Mouse (Mus musculus) granulocyte monocyte progenitor cell, adult 5-6 weeks (primary cell): ENCODE results near the gene Ubap1. TPM values are rescaled to one million over a fixed set of nuclear protein-coding genes. Genes with fewer than 3 reads are reported as not detected.

ENCODE experiments used
- ATAC-seq: replicated peaks from 2 replicates; pipeline ENCODE4 v1.8.0; 2016; ENCODE audit warnings: mild to moderate bottlenecking, moderate TSS enrichment, inconsistent platforms; ENCODE audit not compliant: poor library complexity, severe bottlenecking
- total RNA-seq, 2 experiments: library from RNA; stranded (forward) in 1 of 2; stranded (reverse) in 1 of 2; fragments of 200-712, 200-1000 nt in 1 of 2; fragments of >200 nt in 1 of 2; fragmentation: Nextera tagmentation in 1 of 2; gene quantifications; 2 replicates each; pipeline ENCODE4 v1.2.3; 2014 to 2017

The Ubap1 gene
- total RNA-seq (2014; fragmentation: Nextera tagmentation) (16.7 and 35.6 TPM in 2 replicates), total RNA-seq (2017) (20.5 and 28.2 TPM in 2 replicates)

DNA sequence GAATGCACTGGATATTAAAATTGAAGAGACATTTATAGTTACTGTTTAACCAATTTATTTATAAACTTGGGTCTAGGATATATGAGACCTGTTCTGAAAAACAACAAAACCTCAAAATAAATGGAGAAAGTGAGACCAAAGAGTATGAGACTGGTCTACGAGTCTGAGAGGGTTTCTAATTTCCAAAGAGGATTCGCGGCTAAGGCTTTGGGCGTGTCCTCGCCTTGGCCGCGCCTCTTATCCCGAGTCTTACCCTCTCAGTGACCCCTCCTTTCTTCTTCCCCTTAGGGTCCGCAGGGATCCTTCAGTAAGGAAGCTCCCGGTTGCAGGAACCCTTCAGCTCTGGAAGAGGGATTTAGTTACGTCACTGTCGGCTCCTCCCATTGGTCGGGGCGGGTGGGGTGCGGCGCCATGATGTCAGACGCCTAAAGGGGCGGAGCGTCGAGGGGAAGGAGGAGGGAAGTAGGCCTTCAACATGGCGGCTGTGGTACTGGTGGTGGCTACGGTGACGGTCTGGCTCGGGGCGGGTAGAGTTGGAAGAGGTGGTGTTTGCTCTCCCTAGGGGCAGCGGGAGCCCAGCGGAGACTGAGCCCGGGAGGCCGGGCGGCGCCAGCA is at the start of gene Ubap1:
TSS of gene Ubap1 (plus strand) at position 413 of the 615 bp plus-strand sequence.
- ATAC-seq = peak; percentile 94

- ATAC-seq = no peak
Measured at GRCm38 (mm10) chr4:41303671-41304070, 45.1 kb upstream of the Ubap1 start.

DNA sequence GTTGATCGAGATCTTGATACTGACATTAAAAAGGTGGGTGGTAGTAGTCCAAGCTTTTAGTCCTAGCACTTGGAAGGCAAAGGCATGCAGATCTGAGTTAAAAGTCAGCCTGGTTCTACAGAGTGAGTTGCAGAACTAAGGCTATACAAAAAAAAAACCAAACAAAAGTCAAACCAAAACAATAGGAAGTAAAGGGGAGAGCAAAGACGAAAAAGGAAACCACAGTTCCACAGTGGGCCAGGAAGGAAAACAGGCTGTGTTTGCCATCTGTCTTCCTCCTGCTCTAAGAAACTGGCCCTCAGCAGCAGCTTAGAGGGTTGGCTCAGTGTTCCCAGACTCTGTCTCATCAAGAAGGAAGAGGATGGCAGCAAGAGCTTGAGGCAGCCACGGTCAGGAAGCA is 44.5 kb upstream of the Ubap1 start:
- peak; percentile 73 for ATAC-seq

GRCm38 (mm10) chr4:41307406-41307805 is 41.4 kb upstream of the Ubap1 start:
- ATAC-seq = no peak

GRCm38 (mm10) chr4:41310567-41311563 is 37.9 kb upstream of the Ubap1 start:
- peak; percentile 52 for ATAC-seq

GRCm38 (mm10) chr4:41313722-41314121 is 35.1 kb upstream of the Ubap1 start:
- ATAC-seq = no peak

- ATAC-seq = peak; percentile 81
Measured at GRCm38 (mm10) chr4:41314141-41315129, 34.4 kb upstream of the Ubap1 start, which contains the start of gene Dcaf12. Gene Dcaf12, minus strand, starts transcription at chr4:41314889.

- ATAC-seq = no peak
Measured at GRCm38 (mm10) chr4:41315173-41315572, 33.6 kb upstream of the Ubap1 start.

- ATAC-seq = no peak
Measured at GRCm38 (mm10) chr4:41318267-41318666, 30.5 kb upstream of the Ubap1 start.

DNA sequence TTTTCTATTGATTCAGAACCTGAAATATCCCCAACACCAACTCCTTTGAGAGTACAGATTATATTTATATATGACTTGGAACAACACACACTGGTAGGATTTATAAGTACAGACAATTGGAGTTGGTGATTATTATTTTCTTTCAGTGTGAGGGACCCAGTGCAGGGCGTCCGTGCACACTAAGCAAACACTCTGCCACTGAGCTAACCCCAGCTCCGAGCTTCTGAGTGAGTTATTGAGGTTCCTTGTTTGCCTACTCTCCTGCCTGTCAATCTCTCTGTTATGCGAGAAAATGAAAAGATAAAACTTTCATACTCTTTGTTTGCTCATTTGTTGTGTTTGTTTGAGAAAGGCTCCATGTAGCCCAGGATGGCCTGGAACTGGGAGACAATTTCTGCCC is 27.8 kb upstream of the Ubap1 start:
- ATAC-seq = no peak

DNA sequence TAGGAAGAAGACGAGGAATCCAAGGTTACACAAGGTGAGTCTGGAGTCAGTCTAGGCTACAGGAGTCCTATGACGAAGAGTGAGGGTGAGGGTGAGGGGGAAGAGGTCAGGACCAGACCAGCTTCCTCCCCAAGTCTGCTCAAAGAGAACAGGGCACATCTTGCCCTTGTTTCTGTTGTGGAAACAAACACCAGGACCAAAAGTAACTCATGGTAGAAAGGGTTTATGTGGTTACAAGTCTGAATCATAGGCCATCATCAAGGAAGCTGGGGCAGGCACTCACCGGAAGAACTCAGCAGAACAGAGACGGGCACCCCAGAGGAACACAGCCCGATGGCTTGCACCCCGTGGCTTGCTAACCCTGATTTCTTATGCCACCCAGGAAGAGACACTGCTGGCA is 21.9 kb upstream of the Ubap1 start:
- no peak for ATAC-seq

DNA sequence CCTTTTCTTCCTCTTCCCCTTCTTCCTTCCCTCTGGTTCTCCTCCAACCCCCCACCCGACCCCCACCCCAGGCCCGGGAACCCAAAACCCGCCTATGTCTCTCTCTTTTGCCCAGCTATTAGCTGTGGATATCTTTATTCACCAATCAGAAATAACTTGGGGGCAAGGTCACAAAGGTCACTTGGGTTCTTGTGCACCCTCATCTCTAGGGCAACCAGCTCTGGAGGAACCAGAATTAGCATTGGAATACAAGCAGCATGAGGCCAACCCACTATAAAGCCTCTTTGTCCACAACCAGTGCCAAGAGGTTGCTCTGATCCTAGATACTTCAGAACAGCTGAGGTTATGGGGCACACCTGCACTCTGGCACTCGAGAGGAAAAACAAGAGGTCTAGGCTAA is 19.3 kb upstream of the Ubap1 start:
- ATAC-seq = no peak

- peak; percentile 14; the same call in 1 of the 2 replicates for ATAC-seq
Measured at GRCm38 (mm10) chr4:41331085-41331484, 17.7 kb upstream of the Ubap1 start.

- no peak for ATAC-seq
Measured at GRCm38 (mm10) chr4:41331698-41332421, 16.9 kb upstream of the Ubap1 start.

- no peak for ATAC-seq
Measured at GRCm38 (mm10) chr4:41336546-41336945, 12.2 kb upstream of the Ubap1 start.

- ATAC-seq = no peak
Measured at GRCm38 (mm10) chr4:41340912-41341550, 7.8 kb upstream of the Ubap1 start.

- no peak for ATAC-seq
Measured at GRCm38 (mm10) chr4:41346011-41346410, 2.8 kb upstream of the Ubap1 start.

- ATAC-seq = peak; percentile 35
Measured at GRCm38 (mm10) chr4:41347839-41348238, 957 bp upstream of the Ubap1 start.

DNA sequence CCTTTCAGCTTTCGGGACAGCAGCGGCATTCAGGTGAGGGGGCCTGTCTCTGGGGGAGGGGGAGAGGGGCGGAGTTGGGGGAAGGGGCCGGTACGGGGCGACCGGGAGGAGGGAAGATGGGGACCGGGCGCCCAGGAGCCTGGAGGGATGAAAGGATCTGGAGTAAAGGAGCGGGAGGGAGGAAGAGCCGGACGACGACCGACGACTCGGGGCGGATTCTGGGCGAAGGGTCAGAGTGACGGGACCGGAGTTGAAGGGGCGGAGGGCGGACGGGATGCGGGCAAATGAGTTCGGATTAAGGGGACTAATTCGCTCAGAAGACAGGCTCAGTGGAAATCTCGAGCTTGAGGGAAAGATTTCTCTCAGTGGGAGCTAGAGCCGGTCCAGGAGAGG is 399 bp downstream of the Ubap1 start:
- ATAC-seq = no peak; the same call in 1 of the 2 replicates
